Mouse (Mus musculus) heart, postnatal 0 days (tissue): ENCODE data around the gene Ralbp1. TPM values are rescaled to one million over a fixed set of nuclear protein-coding genes. Genes with fewer than 3 reads are reported as not detected.

ENCODE experiments used
- ATAC-seq: fragments of 200-750 bp; cut with Nextera tagmentation; 2 replicates; pipeline ENCODE4 v1.8.0; 2017; ENCODE audit warnings: low read depth, moderate number of reproducible peaks, moderate library complexity; ENCODE audit not compliant: insufficient read depth
- DNase-seq: peaks from one replicate; pipeline ENCODE4 v3.0.0-alpha.2; 2016; ENCODE audit warnings: low spot score
- H3K27ac ChIP-seq: fragments of 300-500 bp; sonication (generic); 2 replicates; pipeline ENCODE4 v1.5.1; 2014; ENCODE audit warnings: low read depth, mild to moderate bottlenecking
- H3K27me3 ChIP-seq: fragments of 300-500 bp; sonication (generic); 2 replicates; pipeline ENCODE4 v1.6.1; 2014; ENCODE audit warnings: low read length, mixed read lengths; ENCODE audit not compliant: control insufficient read depth, insufficient read depth
- H3K36me3 ChIP-seq: fragments of 300-500 bp; sonication (generic); replicated peaks from 2 replicates; pipeline ENCODE4 v1.6.1; 2014; ENCODE audit warnings: low read length, mixed read lengths; ENCODE audit not compliant: control insufficient read depth, insufficient read depth
- H3K4me1 ChIP-seq: fragments of 300-500 bp; sonication (generic); 2 replicates; pipeline ENCODE4 v1.6.1; 2014; ENCODE audit warnings: antibody characterized with exemption; ENCODE audit not compliant: control insufficient read depth, insufficient read depth
- H3K4me2 ChIP-seq: fragments of 300-500 bp; sonication (generic); 2 replicates; pipeline ENCODE4 v1.6.1; 2014; ENCODE audit warnings: low read depth, mild to moderate bottlenecking, low read length, moderate library complexity
- H3K4me3 ChIP-seq: fragments of 300-500 bp; sonication (generic); 2 replicates; pipeline ENCODE4 v1.5.1; 2014; ENCODE audit warnings: low read depth, low read length
- H3K9ac ChIP-seq: fragments of 300-500 bp; sonication (generic); replicated peaks from 2 replicates; pipeline ENCODE4 v1.6.1; 2014; ENCODE audit warnings: low read depth, low read length, mixed read lengths
- H3K9me3 ChIP-seq: fragments of 300-500 bp; sonication (generic); replicated peaks from 2 replicates; pipeline ENCODE4 v1.6.1; 2016; ENCODE audit warnings: low read length; ENCODE audit not compliant: control insufficient read depth
- CTCF ChIP-seq: IDR thresholded peaks from 2 replicates; pipeline ENCODE4 v1.5.1; 2016; ENCODE audit warnings: antibody characterized with exemption, control low read depth, low read depth
- EP300 ChIP-seq: IDR thresholded peaks from 2 replicates; pipeline ENCODE4 v1.6.1; 2016; ENCODE audit warnings: antibody characterized with exemption, low read depth
- WGBS: fragments of 180-500 bp; shearing (Covaris S2); extraction: QIAGEN DNeasy Blood & Tissue Kit; methylation state at CpG from one replicate; pipeline ENCODE4 v1.1.7; 2014; 5-methylcytosine and 5-hydroxymethylcytosine counted together
- polyA plus RNA-seq: library from polyadenylated mRNA; unstranded; fragments of >200 nt; fragmentation: Nextera tagmentation; extraction: Ambion mirVana; gene quantifications from 2 replicates; pipeline ENCODE4 v1.2.1, GENCODE M21; 2015
- total RNA-seq: library from RNA; depleted of rRNA; stranded (reverse); fragments of >200 nt; gene quantifications from 2 replicates; pipeline ENCODE4 v1.2.3, GENCODE M21; 2014; ENCODE audit warnings: low replicate concordance

Ralbp1 gene
- total and polyA plus RNA-seq, 2 experiments from 2014 or later = 37.9 to 39.0 TPM

- H3K27me3 ChIP-seq = no peaks in the 10 kb centered on the region
- peaks cover 87% of the 10 kb centered on the region for H3K36me3 ChIP-seq
- H3K9me3 ChIP-seq = no peaks in the 10 kb centered on the region
- TF ChIP-seq CTCF (no peak), EP300 (no peak)
- DNase-seq = no peak
- H3K9ac ChIP-seq = no peak overlapping the region
- no peaks in the 10 kb centered on the region for H3K4me1 ChIP-seq
- no peak overlapping the region for H3K4me2 ChIP-seq
- ATAC-seq = no peak
- 84% methylated on average over 7 of the region's 7 CpGs for WGBS
- no peak overlapping the region for H3K4me3 ChIP-seq
- no peak overlapping the region for H3K27ac ChIP-seq
Observed at GRCm38 (mm10) chr17:65839541-65840256, 45.9 kb downstream of the Ralbp1 start.

- TF ChIP-seq EP300 = no peak
- no peak for TF ChIP-seq CTCF
- DNase-seq = no peak
- 85% methylated on average over 3 of the region's 3 CpGs for WGBS
- Histone ChIP-seq H3K4me3 (no peak overlapping the region), H3K9ac (no peak overlapping the region), H3K4me1 (no peaks in the 10 kb centered on the region), H3K4me2 (no peak overlapping the region), H3K36me3 (peaks cover 95% of the 10 kb centered on the region), H3K27me3 (no peaks in the 10 kb centered on the region), H3K27ac (no peak overlapping the region), H3K9me3 (no peaks in the 10 kb centered on the region)
- ATAC-seq = no peak
Observed at GRCm38 (mm10) chr17:65836746-65837145, 48.9 kb downstream of the Ralbp1 start.

GRCm38 (mm10) chr17:65833891-65834290 is 51.7 kb downstream of the Ralbp1 start:
- no peak for DNase-seq
- no peak overlapping the region for H3K4me3 ChIP-seq
- H3K4me2 ChIP-seq = no peak overlapping the region
- 83% methylated on average over 3 of the region's 3 CpGs for WGBS
- H3K9me3 ChIP-seq = no peaks in the 10 kb centered on the region
- ATAC-seq = no peak
- peaks cover 95% of the 10 kb centered on the region for H3K36me3 ChIP-seq
- no peaks in the 10 kb centered on the region for H3K27me3 ChIP-seq
- H3K4me1 ChIP-seq = no peaks in the 10 kb centered on the region
- H3K27ac ChIP-seq = no peak overlapping the region
- no peak overlapping the region for H3K9ac ChIP-seq
- TF ChIP-seq EP300 = no peak
- TF ChIP-seq CTCF = no peak

- Histone ChIP-seq H3K4me1 (no peaks in the 10 kb centered on the region), H3K9me3 (no peaks in the 10 kb centered on the region), H3K27ac (no peak overlapping the region), H3K4me2 (no peak overlapping the region), H3K36me3 (peaks cover 85% of the 10 kb centered on the region), H3K4me3 (no peak overlapping the region), H3K27me3 (no peaks in the 10 kb centered on the region), H3K9ac (no peak overlapping the region)
- DNase-seq = no peak
- 91% methylated on average over 13 of the region's 13 CpGs for WGBS
- no peak for TF ChIP-seq EP300
- TF ChIP-seq CTCF = no peak
- no peak for ATAC-seq
Observed at GRCm38 (mm10) chr17:65830216-65830863, 55.3 kb downstream of the Ralbp1 start.

- no peak overlapping the region for H3K4me3 ChIP-seq
- H3K4me1 ChIP-seq = no peaks in the 10 kb centered on the region
- TF ChIP-seq EP300 = no peak
- no peak for TF ChIP-seq CTCF
- no peak overlapping the region for H3K4me2 ChIP-seq
- no peak for ATAC-seq
- peaks cover 81% of the 10 kb centered on the region for H3K36me3 ChIP-seq
- WGBS = 87% methylated on average over 11 of the region's 11 CpGs
- H3K27ac ChIP-seq = no peak overlapping the region
- H3K27me3 ChIP-seq = no peaks in the 10 kb centered on the region
- DNase-seq = no peak
- H3K9ac ChIP-seq = no peak overlapping the region
- no peaks in the 10 kb centered on the region for H3K9me3 ChIP-seq
Observed at GRCm38 (mm10) chr17:65828951-65829350, 56.6 kb downstream of the Ralbp1 start.
